Mouse (Mus musculus) CH12.LX (cell line): ENCODE data around the gene Aatk. TPM values are rescaled to one million over a fixed set of nuclear protein-coding genes. Genes with fewer than 3 reads are reported as not detected.

ENCODE experiments used
- DNase-seq: peaks from one replicate; pipeline ENCODE4 v3.0.0-alpha.2; 2013; ENCODE audit errors: extremely low read depth
- H3K27ac ChIP-seq: 2 replicates; pipeline ENCODE4 v1.5.1; 2012; ENCODE audit warnings: low read depth, mild to moderate bottlenecking, control low read depth, moderate library complexity; ENCODE audit not compliant: insufficient read depth
- H3K27me3 ChIP-seq: replicated peaks from 2 replicates; pipeline ENCODE3; 2012; ENCODE audit warnings: inconsistent platforms
- H3K36me3 ChIP-seq, 2 experiments: replicated peaks in 1 of 2; 2 replicates each; pipeline versions ENCODE3 to v1.6.1; 2012; ENCODE audit warnings: inconsistent platforms in 1 of 2, low read length in 1 of 2, mild to moderate bottlenecking in 1 of 2, mixed read lengths in 1 of 2, moderate library complexity in 1 of 2; ENCODE audit not compliant: control insufficient read depth in 1 of 2, insufficient read depth in 1 of 2
- H3K4me1 ChIP-seq, 2 experiments: 2 replicates each; pipeline ENCODE4 v1.6.1; 2012; ENCODE audit warnings: inconsistent platforms in 1 of 2, moderate library complexity in 1 of 2; ENCODE audit not compliant: insufficient read depth in 2 of 2, control insufficient read depth in 1 of 2
- H3K4me2 ChIP-seq: 2 replicates; pipeline ENCODE4 v1.6.1; 2012; ENCODE audit warnings: low read depth, mild to moderate bottlenecking, control low read depth; ENCODE audit not compliant: poor library complexity, insufficient read depth, severe bottlenecking
- H3K4me3 ChIP-seq, 3 experiments: fragments of 150-350 bp in 1 of 3; sonication (generic) in 1 of 3; replicated peaks in 1 of 3; 2 replicates each; pipeline versions ENCODE3 to v1.5.1; 2011 to 2012; ENCODE audit warnings: low read depth in 2 of 3, low read length in 2 of 3, mild to moderate bottlenecking in 2 of 3, moderate library complexity in 2 of 3, control low read depth in 1 of 3, improper control_type of control experiment in 1 of 3, inconsistent platforms in 1 of 3, mixed read lengths in 1 of 3; ENCODE audit not compliant: poor library complexity in 1 of 3
- H3K79me2 ChIP-seq: replicated peaks from 2 replicates; pipeline ENCODE4 v1.6.1; 2012; ENCODE audit warnings: mild to moderate bottlenecking, moderate library complexity; ENCODE audit not compliant: control insufficient read depth, poor library complexity, insufficient read depth, severe bottlenecking; ENCODE audit errors: extremely low read depth
- H3K9ac ChIP-seq: 2 replicates; pipeline ENCODE4 v1.6.1; 2012; ENCODE audit warnings: low read depth, mild to moderate bottlenecking, control low read depth, moderate library complexity; ENCODE audit not compliant: insufficient read depth
- H3K9me3 ChIP-seq: replicated peaks from 2 replicates; pipeline ENCODE3; 2012; ENCODE audit warnings: low read length, inconsistent platforms, mixed read lengths
- CHD1 ChIP-seq: IDR thresholded peaks from 2 replicates; pipeline ENCODE4 v1.6.1; 2012; ENCODE audit warnings: low read depth, low read length, improper control_type of control experiment, inconsistent platforms
- CHD2 ChIP-seq: IDR thresholded peaks from 2 replicates; pipeline ENCODE4 v1.6.1; 2011; ENCODE audit warnings: low read length, improper control_type of control experiment
- CTCF ChIP-seq, 2 experiments: IDR thresholded peaks in 1 of 2; conservative IDR thresholded peaks in 1 of 2; 2 replicates each; pipeline ENCODE4 v1.5.1; 2011 to 2012; ENCODE audit warnings: low read depth in 2 of 2, low read length in 2 of 2, improper control_type of control experiment in 1 of 2, inconsistent platforms in 1 of 2, mild to moderate bottlenecking in 1 of 2, moderate library complexity in 1 of 2
- E2F4 ChIP-seq: IDR thresholded peaks from 2 replicates; pipeline ENCODE4 v1.6.1; 2011; ENCODE audit warnings: low read depth, low read length, improper control_type of control experiment; ENCODE audit not compliant: insufficient replicate concordance
- ELF1 ChIP-seq: IDR thresholded peaks from 2 replicates; pipeline ENCODE4 v1.6.1; 2014; ENCODE audit warnings: low read depth, mild to moderate bottlenecking, inconsistent platforms, low read length, improper control_type of control experiment
- ETS1 ChIP-seq: conservative IDR thresholded peaks from 2 replicates; pipeline ENCODE4 v1.6.1; 2012; ENCODE audit warnings: low read depth, mild to moderate bottlenecking, inconsistent platforms, low read length, improper control_type of control experiment, moderate library complexity
- GABPA ChIP-seq: IDR thresholded peaks from 2 replicates; pipeline ENCODE4 v1.6.1; 2012; ENCODE audit warnings: low read depth, low read length, improper control_type of control experiment, inconsistent platforms; ENCODE audit not compliant: insufficient replicate concordance
- IRF4 ChIP-seq: IDR thresholded peaks from 2 replicates; pipeline ENCODE4 v1.6.1; 2014; ENCODE audit warnings: low read depth, mild to moderate bottlenecking, inconsistent platforms, low read length, improper control_type of control experiment
- MAFK ChIP-seq: IDR thresholded peaks from 2 replicates; pipeline ENCODE4 v1.6.1; 2011; ENCODE audit warnings: low read length, improper control_type of control experiment; ENCODE audit not compliant: insufficient replicate concordance
- MAX ChIP-seq: IDR thresholded peaks from 2 replicates; pipeline ENCODE4 v1.6.1; 2011; ENCODE audit warnings: low read length, improper control_type of control experiment
- MXI1 ChIP-seq: IDR thresholded peaks from 2 replicates; pipeline ENCODE4 v1.6.1; 2011; ENCODE audit warnings: mild to moderate bottlenecking, low read depth, low read length, improper control_type of control experiment
- MYC ChIP-seq: IDR thresholded peaks from 2 replicates; pipeline ENCODE4 v1.6.1; 2011; ENCODE audit warnings: low read depth, mild to moderate bottlenecking, improper control_type of control experiment, low read length
- NELFE ChIP-seq: IDR thresholded peaks from 2 replicates; pipeline ENCODE4 v1.6.1; 2011; ENCODE audit warnings: low read depth, low read length, improper control_type of control experiment
- POLR2AphosphoS2 ChIP-seq: IDR thresholded peaks from 2 replicates; pipeline ENCODE4 v1.6.1; 2011; ENCODE audit warnings: low read depth, low read length, improper control_type of control experiment
- RAD21 ChIP-seq: IDR thresholded peaks from 2 replicates; pipeline ENCODE4 v1.6.1; 2011; ENCODE audit warnings: low read depth, mild to moderate bottlenecking, low read length, improper control_type of control experiment, moderate library complexity
- SMC3 ChIP-seq: IDR thresholded peaks from 2 replicates; pipeline ENCODE4 v1.6.1; 2011; ENCODE audit warnings: low read depth, low read length, improper control_type of control experiment
- UBTF ChIP-seq: IDR thresholded peaks from 2 replicates; pipeline ENCODE4 v1.6.1; 2012; ENCODE audit warnings: low read depth, mild to moderate bottlenecking, inconsistent platforms, low read length, improper control_type of control experiment, moderate library complexity
- USF1 ChIP-seq: IDR thresholded peaks from 2 replicates; pipeline ENCODE4 v1.6.1; 2014; ENCODE audit warnings: low read depth, mild to moderate bottlenecking, inconsistent platforms, low read length, improper control_type of control experiment
- ZMIZ1 ChIP-seq: IDR thresholded peaks from 2 replicates; pipeline ENCODE4 v1.6.1; 2012; ENCODE audit warnings: low read depth, mild to moderate bottlenecking, inconsistent platforms, low read length, improper control_type of control experiment
- dilution Hi-C: fragments of 300-500 bp; cut with MboI; formaldehyde crosslinking; loops from 2 replicates; pipeline ENCODE4 v1.14.3; 2020; ENCODE audit warnings: low sequenced_read_pairs; ENCODE audit not compliant: extremely low pct_unique_long_range_greater_than_20kb, extremely low pct_ligation_motif_present
- in situ Hi-C: fragments of 300-500 bp; cut with MboI; formaldehyde crosslinking; loops from 3 replicates; pipeline ENCODE4 v1.14.3; 2019; ENCODE audit warnings: low sequenced_read_pairs, low pct_ligation_motif_present, low pct_unique_long_range_greater_than_20kb, mixed read lengths
- polyA plus RNA-seq: library from polyadenylated mRNA; unstranded; fragments of >175 nt; gene quantifications from 2 replicates; pipeline ENCODE4 v1.2.1, GENCODE M21; 2012; ENCODE audit warnings: low read depth; ENCODE audit not compliant: insufficient read length
- total RNA-seq, 2 experiments: library from RNA; depleted of rRNA; stranded (reverse); fragments of 300-350 nt in 1 of 2; fragments of >200 nt in 1 of 2; gene quantifications; 2 replicates each; pipeline ENCODE4 v1.2.3; 2012 to 2014

The Aatk gene
- total and polyA plus RNA-seq, 3 experiments: 0.08 to 0.21 (median 0.19) TPM

GRCm38 (mm10) chr11:119967892-119968291, 79.1 kb downstream of the Aatk start:
- peaks cover 3 to 10% of the 10 kb centered on the region in 2 experiments; a peak in 2 of 4 replicates for H3K4me1 ChIP-seq
- no peaks in the 10 kb centered on the region for H3K9me3 ChIP-seq
- TF ChIP-seq ZMIZ1 (no peak), POLR2AphosphoS2 (no peak), UBTF (no peak), CHD1 (no peak), MAFK (no peak), MAX (no peak), MYC (no peak), NELFE (no peak), CTCF (conservative IDR thresholded peaks at IDR 0.05 in 1 of 2, IDR thresholded peaks at IDR 0.05 in 1 of 2; ENCODE audit: low read depth in 2 of 2, low read length in 2 of 2) (no peak), GABPA (no peak), MXI1 (no peak)
- TF ChIP-seq, all 38 proteins: peak for 0
- Histone ChIP-seq H3K27me3 (no peaks in the 10 kb centered on the region), H3K4me3 (no peak overlapping the region), H3K9ac (no peak overlapping the region), H3K4me2 (no peak overlapping the region), H3K36me3 (peaks cover 0 to 7% of the 10 kb centered on the region in 2 experiments), H3K79me2 (no peaks in the 10 kb centered on the region), H3K27ac (no peak overlapping the region)
- no peak for DNase-seq
- dilution Hi-C loops (no loop called here), in situ Hi-C loops (no loop called here)

GRCm38 (mm10) chr11:119967401-119967800, 79.6 kb downstream of the Aatk start:
- Histone ChIP-seq H3K36me3 (peaks cover 0 to 5% of the 10 kb centered on the region in 2 experiments), H3K27ac (no peak overlapping the region), H3K4me2 (no peak overlapping the region), H3K27me3 (no peaks in the 10 kb centered on the region), H3K4me1 (peaks cover 3 to 10% of the 10 kb centered on the region in 2 experiments; a peak in 2 of 4 replicates), H3K4me3 (no peak overlapping the region), H3K9ac (no peak overlapping the region), H3K79me2 (no peaks in the 10 kb centered on the region), H3K9me3 (no peaks in the 10 kb centered on the region)
- TF ChIP-seq E2F4 (no peak), ETS1 (no peak), CHD2 (no peak), ELF1 (no peak), RAD21 (no peak), ZMIZ1 (no peak), SMC3 (no peak), GABPA (no peak), MAFK (no peak), USF1 (no peak), IRF4 (no peak)
- in situ Hi-C loops (no loop called here), dilution Hi-C loops (no loop called here)
- DNase-seq: no peak
